Mouse (Mus musculus) inflammation-experienced regulatory T-cells, adult 6 months (primary cell): Measurements from ENCODE around the gene Gm20388. TPM values are rescaled to one million over a fixed set of nuclear protein-coding genes. Genes with fewer than 3 reads are reported as not detected.
A peak's percentile ranks its signal among the peaks of the same experiment; 100 is the strongest.

Experiments
- ATAC-seq: one replicate; pipeline ENCODE4 v1.8.0; 2017
- polyA plus RNA-seq, 3 experiments: library from polyadenylated mRNA; unstranded; fragments of 100-300 nt; shearing (Covaris generic); gene quantifications; one replicate each; pipeline ENCODE4 v1.2.1; 2017

Gm20388 gene
- polyA plus RNA-seq, 3 experiments from 2014 or later: 10.8 to 14.1 (median 11.8) TPM

GRCm38 (mm10) chr8:123787254-123787897, 3876.7 kb downstream of the Gm20388 start:
- no peak for ATAC-seq

GRCm38 (mm10) chr8:123788416-123789170, 3878.0 kb downstream of the Gm20388 start:
- ATAC-seq: no peak

GRCm38 (mm10) chr8:123789461-123789860, 3878.8 kb downstream of the Gm20388 start:
- ATAC-seq: no peak

- ATAC-seq: peak; percentile 54
Observed at GRCm38 (mm10) chr8:123789970-123790369, 3879.3 kb downstream of the Gm20388 start.

- no peak for ATAC-seq
Observed at GRCm38 (mm10) chr8:123791101-123791844, 3880.6 kb downstream of the Gm20388 start.

- no peak for ATAC-seq
Observed at GRCm38 (mm10) chr8:123791845-123792225, 3881.2 kb downstream of the Gm20388 start.

- ATAC-seq: no peak
Observed at GRCm38 (mm10) chr8:123793900-123794299, 3883.3 kb downstream of the Gm20388 start.

GRCm38 (mm10) chr8:123794766-123795165, 3884.1 kb downstream of the Gm20388 start:
- no peak for ATAC-seq

- ATAC-seq: peak; percentile 69
Observed at GRCm38 (mm10) chr8:123796758-123797157, 3886.1 kb downstream of the Gm20388 start.

GRCm38 (mm10) chr8:123797928-123798327, 3887.3 kb downstream of the Gm20388 start:
- peak; percentile 86 for ATAC-seq

- no peak for ATAC-seq
Observed at GRCm38 (mm10) chr8:123799434-123799833, 3888.8 kb downstream of the Gm20388 start.

GRCm38 (mm10) chr8:123799885-123800284, 3889.2 kb downstream of the Gm20388 start:
- no peak for ATAC-seq

GRCm38 (mm10) chr8:123800867-123801266, 3890.2 kb downstream of the Gm20388 start:
- no peak for ATAC-seq

- no peak for ATAC-seq
Observed at GRCm38 (mm10) chr8:123801538-123801937, 3890.9 kb downstream of the Gm20388 start.

- ATAC-seq: no peak
Observed at GRCm38 (mm10) chr8:123803639-123804038, 3893.0 kb downstream of the Gm20388 start.

- ATAC-seq: no peak
Observed at GRCm38 (mm10) chr8:123804586-123804985, 3893.9 kb downstream of the Gm20388 start.

- no peak for ATAC-seq
Observed at GRCm38 (mm10) chr8:123805209-123805717, 3894.6 kb downstream of the Gm20388 start.

GRCm38 (mm10) chr8:123805718-123806373, 3895.2 kb downstream of the Gm20388 start, which contains the start of gene Rab4a:
Gene Rab4a (plus strand): TSS chr8:123805985.
- peak; percentile 47 for ATAC-seq

- ATAC-seq: no peak
Observed at GRCm38 (mm10) chr8:123806374-123806935, 3895.8 kb downstream of the Gm20388 start.

- ATAC-seq: peak; percentile 69
Observed at GRCm38 (mm10) chr8:123807024-123807431, 3896.4 kb downstream of the Gm20388 start.

- ATAC-seq: no peak
Observed at GRCm38 (mm10) chr8:123807852-123808573, 3897.4 kb downstream of the Gm20388 start.
